Mouse (Mus musculus) small intestine, adult 2 months (tissue): ENCODE results near the gene Il10rb.

Experiments used
- CTCF ChIP-seq: fragments of 200-500 bp; IDR thresholded peaks from 2 replicates; pipeline ENCODE4 v1.5.1; 2012; ENCODE audit warnings: low read depth, mild to moderate bottlenecking, control low read depth, inconsistent platforms, low read length, moderate library complexity, mixed read lengths; ENCODE audit not compliant: insufficient replicate concordance, insufficient read length; ENCODE audit errors: extremely low read depth
- POLR2A ChIP-seq: fragments of 200-500 bp; IDR thresholded peaks from 2 replicates; pipeline ENCODE4 v1.6.1; 2012; ENCODE audit warnings: low read depth, mild to moderate bottlenecking, control low read depth, inconsistent platforms, low read length, moderate library complexity

DNA sequence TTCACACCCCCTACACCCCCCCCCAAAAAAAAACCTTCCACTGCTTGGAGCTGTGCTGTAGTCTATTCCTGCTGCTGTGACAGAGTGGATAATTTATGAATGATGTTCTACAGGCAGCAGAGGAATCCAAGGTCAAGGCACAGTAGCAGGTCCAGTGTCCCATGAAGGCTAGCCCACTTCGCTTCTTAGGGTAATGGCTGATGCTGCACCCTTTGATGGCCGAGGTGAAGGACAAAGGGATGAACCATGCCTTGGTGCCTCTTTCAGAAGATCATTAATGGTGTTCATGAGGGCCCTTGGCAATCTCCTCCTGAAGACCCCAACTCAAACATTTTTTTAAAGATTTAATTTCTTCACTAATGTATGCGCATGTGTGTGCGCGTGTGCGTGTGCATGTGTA lies 10.4 kb downstream of the Il10rb start:
- TF ChIP-seq CTCF = no peak
- TF ChIP-seq POLR2A = no peak
